Mouse (Mus musculus) spleen, adult 2 months (tissue): Measurements from ENCODE around the gene P2ry2. TPM values are rescaled to one million over a fixed set of nuclear protein-coding genes. Genes with fewer than 3 reads are reported as not detected.

Source experiments
- DNase-seq, 2 experiments: peaks; one replicate each; pipeline versions ENCODE4 v3.0.0 to v3.0.0-alpha.2; 2012 to 2021; ENCODE audit warnings: low spot score in 2 of 2, low read depth in 1 of 2
- H3K27ac ChIP-seq: fragments of 200-500 bp; 2 replicates; pipeline ENCODE4 v1.5.1; 2012; ENCODE audit warnings: low read length, inconsistent platforms; ENCODE audit not compliant: insufficient read depth
- H3K27me3 ChIP-seq: fragments of 200-500 bp; 2 replicates; pipeline ENCODE4 v1.6.1; 2012; ENCODE audit warnings: mild to moderate bottlenecking, moderate library complexity, low read length, inconsistent platforms; ENCODE audit not compliant: control insufficient read depth, insufficient read depth
- H3K36me3 ChIP-seq: fragments of 200-500 bp; 2 replicates; pipeline ENCODE4 v1.6.1; 2012; ENCODE audit warnings: mild to moderate bottlenecking, low read length, inconsistent platforms; ENCODE audit not compliant: control insufficient read depth, insufficient read depth
- H3K4me1 ChIP-seq: fragments of 200-500 bp; 2 replicates; pipeline ENCODE4 v1.6.1; 2011; ENCODE audit warnings: inconsistent platforms; ENCODE audit not compliant: control insufficient read depth, insufficient read depth, insufficient read length
- H3K4me3 ChIP-seq: fragments of 200-500 bp; 2 replicates; pipeline ENCODE4 v1.5.1; 2011; ENCODE audit warnings: mild to moderate bottlenecking, inconsistent platforms; ENCODE audit not compliant: insufficient read depth, insufficient read length; ENCODE audit errors: extremely low read depth
- CTCF ChIP-seq: fragments of 200-500 bp; IDR thresholded peaks from 2 replicates; pipeline ENCODE4 v1.5.1; 2011; ENCODE audit warnings: mild to moderate bottlenecking, inconsistent platforms; ENCODE audit not compliant: insufficient read depth, insufficient read length, insufficient replicate concordance; ENCODE audit errors: extremely low read depth
- POLR2A ChIP-seq: fragments of 200-500 bp; IDR thresholded peaks from 2 replicates; pipeline ENCODE4 v1.6.1; 2011; ENCODE audit warnings: low read depth, low read length, inconsistent platforms
- WGBS: fragments of 180-500 bp; shearing (Covaris S2); methylation state at CpG from one replicate; pipeline ENCODE4 v1.1.7; 2018; 5-methylcytosine and 5-hydroxymethylcytosine counted together
- polyA plus RNA-seq: library from polyadenylated mRNA; depleted of rRNA; stranded (reverse); fragments of >200 nt; gene quantifications from 2 replicates; pipeline ENCODE4 v1.2.3, GENCODE M21; 2012; rRNA removed

P2ry2 gene
- polyA plus RNA-seq, result 7.7 and 8.9 TPM in 2 replicates

GRCm38 (mm10) chr7:101012541-101012940 lies at the start of gene P2ry2:
Gene P2ry2, minus strand, starts transcription at chr7:101012866.
- TF ChIP-seq CTCF (no peak), POLR2A (no peak)
- Histone ChIP-seq H3K27ac (no peak within 1 kb of the TSS), H3K27me3 (peaks cover 4% of the 10 kb centered on the region), H3K36me3 (no peaks in the 10 kb centered on the region), H3K4me3 (peak within 1 kb of the TSS; percentile 57), H3K4me1 (peaks cover 8% of the 10 kb centered on the region)
- no peak for DNase-seq
- 89% methylated on average over 4 of the region's 4 CpGs for WGBS

GRCm38 (mm10) chr7:101062246-101062645 lies 49.6 kb upstream of the P2ry2 start:
- H3K4me3 ChIP-seq, result no peak overlapping the region
- no peaks in the 10 kb centered on the region for H3K36me3 ChIP-seq
- no peak overlapping the region for H3K27ac ChIP-seq
- no peak for TF ChIP-seq POLR2A
- H3K27me3 ChIP-seq, result no peaks in the 10 kb centered on the region
- 93% methylated on average over 6 of the region's 6 CpGs for WGBS
- DNase-seq, result no peak
- H3K4me1 ChIP-seq, result peaks cover 31% of the 10 kb centered on the region; the same call in 1 of the 2 replicates

GRCm38 (mm10) chr7:101061381-101061780 lies 48.7 kb upstream of the P2ry2 start:
- Histone ChIP-seq H3K27me3 (no peaks in the 10 kb centered on the region), H3K36me3 (no peaks in the 10 kb centered on the region), H3K27ac (no peak overlapping the region), H3K4me1 (peaks cover 23% of the 10 kb centered on the region; the same call in 1 of the 2 replicates), H3K4me3 (peak overlapping the region; percentile 44)
- DNase-seq, result peak in 1 of 2 experiments; percentile 73
- WGBS, result 26% methylated on average over 17 of the region's 17 CpGs
- TF ChIP-seq POLR2A (no peak), CTCF (peak; percentile 78; the same call in 1 of the 2 replicates)

GRCm38 (mm10) chr7:101060476-101060875 lies 47.8 kb upstream of the P2ry2 start:
- Histone ChIP-seq H3K4me1 (peaks cover 23% of the 10 kb centered on the region; the same call in 1 of the 2 replicates), H3K27ac (peak overlapping the region; percentile 72), H3K36me3 (no peaks in the 10 kb centered on the region), H3K27me3 (no peaks in the 10 kb centered on the region), H3K4me3 (peak overlapping the region; percentile 15; the same call in 1 of the 2 replicates)
- TF ChIP-seq POLR2A (no peak), CTCF (no peak)
- peak in 1 of 2 experiments; percentile 60 for DNase-seq
- 5% methylated on average over 5 of the region's 5 CpGs for whole genome bisulfite sequencing

GRCm38 (mm10) chr7:101059188-101059587 lies 46.5 kb upstream of the P2ry2 start:
- peaks cover 23% of the 10 kb centered on the region; the same call in 1 of the 2 replicates for H3K4me1 ChIP-seq
- no peaks in the 10 kb centered on the region for H3K27me3 ChIP-seq
- 26% methylated on average over 5 of the region's 5 CpGs for WGBS
- peak in 1 of 2 experiments; percentile 71 for DNase-seq
- H3K27ac ChIP-seq, result peak overlapping the region; percentile 63
- TF ChIP-seq POLR2A (no peak), CTCF (no peak)
- H3K36me3 ChIP-seq, result no peaks in the 10 kb centered on the region
- H3K4me3 ChIP-seq, result no peak overlapping the region

GRCm38 (mm10) chr7:101057309-101057708 lies 44.6 kb upstream of the P2ry2 start:
- Histone ChIP-seq H3K4me3 (no peak overlapping the region), H3K27me3 (no peaks in the 10 kb centered on the region), H3K36me3 (no peaks in the 10 kb centered on the region), H3K4me1 (peaks cover 23% of the 10 kb centered on the region; the same call in 1 of the 2 replicates), H3K27ac (no peak overlapping the region)
- DNase-seq, result no peak
- TF ChIP-seq POLR2A (no peak), CTCF (no peak)
- WGBS, result 32% methylated on average over 4 of the region's 4 CpGs

GRCm38 (mm10) chr7:101053136-101053535 lies 40.5 kb upstream of the P2ry2 start:
- WGBS, result 82% methylated on average over 2 of the region's 2 CpGs
- Histone ChIP-seq H3K27me3 (no peaks in the 10 kb centered on the region), H3K4me1 (peaks cover 13% of the 10 kb centered on the region; the same call in 1 of the 2 replicates), H3K4me3 (no peak overlapping the region), H3K36me3 (no peaks in the 10 kb centered on the region), H3K27ac (no peak overlapping the region)
- TF ChIP-seq CTCF, result no peak
- TF ChIP-seq POLR2A, result no peak
- DNase-seq, result no peak
